Mouse (Mus musculus) lung, adult 2 months (tissue): ENCODE results near the gene Nek11.

Source experiments
- CTCF ChIP-seq: fragments of 200-500 bp; IDR thresholded peaks from 2 replicates; pipeline ENCODE4 v1.5.1; 2011; ENCODE audit warnings: mild to moderate bottlenecking, low read length, control low read depth; ENCODE audit not compliant: insufficient read depth
- POLR2A ChIP-seq: fragments of 200-500 bp; IDR thresholded peaks from 2 replicates; pipeline ENCODE4 v1.6.1; 2011; ENCODE audit warnings: low read depth, mild to moderate bottlenecking, control low read depth, low read length, borderline replicate concordance; ENCODE audit errors: extremely low read depth

- TF ChIP-seq POLR2A (no peak), CTCF (no peak)
Observed at GRCm38 (mm10) chr9:105244024-105244423, 151.3 kb downstream of the Nek11 start.
